Mouse (Mus musculus) E14TG2a.4 (cell line): ENCODE results near the gene Ntrk3.

Source experiments
- H3K27me3 ChIP-seq: 2 replicates; pipeline ENCODE4 v1.6.1; 2014; ENCODE audit warnings: low read length, control low read depth; ENCODE audit not compliant: insufficient read depth
- H3K36me3 ChIP-seq: 2 replicates; pipeline ENCODE4 v1.6.1; 2014; ENCODE audit warnings: low read length, control low read depth; ENCODE audit not compliant: insufficient read depth
- H3K4me1 ChIP-seq: replicated peaks from 2 replicates; pipeline ENCODE4 v1.6.1; 2014; ENCODE audit warnings: low read depth, low read length, control low read depth
- H3K4me3 ChIP-seq: replicated peaks from 2 replicates; pipeline ENCODE4 v1.5.1; 2014; ENCODE audit warnings: mild to moderate bottlenecking, low read length
- H3K9me3 ChIP-seq: 2 replicates; pipeline ENCODE4 v1.6.1; 2014; ENCODE audit warnings: low read length, control low read depth
- CTCF ChIP-seq: conservative IDR thresholded peaks from 2 replicates; pipeline ENCODE4 v1.5.1; 2014; ENCODE audit warnings: low read length
- NANOG ChIP-seq: IDR thresholded peaks from 2 replicates; pipeline ENCODE4 v1.6.1; 2014; ENCODE audit warnings: borderline replicate concordance, low read length, mixed read lengths
- POU5F1 ChIP-seq: IDR thresholded peaks from 2 replicates; pipeline ENCODE4 v1.6.1; 2014; ENCODE audit warnings: low read length, borderline replicate concordance

The Ntrk3 gene

GRCm38 (mm10) chr7:78264432-78265002 is 473.3 kb downstream of the Ntrk3 start:
- H3K27me3 ChIP-seq: no peaks in the 10 kb centered on the region
- no peaks in the 10 kb centered on the region for H3K4me1 ChIP-seq
- TF ChIP-seq NANOG (no peak), POU5F1 (no peak), CTCF (no peak)
- no peak overlapping the region for H3K4me3 ChIP-seq
- H3K9me3 ChIP-seq: no peaks in the 10 kb centered on the region
- no peaks in the 10 kb centered on the region for H3K36me3 ChIP-seq

GRCm38 (mm10) chr7:78261420-78262125 is 476.2 kb downstream of the Ntrk3 start:
- no peak overlapping the region for H3K4me3 ChIP-seq
- H3K4me1 ChIP-seq: no peaks in the 10 kb centered on the region
- H3K36me3 ChIP-seq: no peaks in the 10 kb centered on the region
- TF ChIP-seq CTCF: no peak
- TF ChIP-seq POU5F1: no peak
- no peak for TF ChIP-seq NANOG
- H3K27me3 ChIP-seq: no peaks in the 10 kb centered on the region
- no peaks in the 10 kb centered on the region for H3K9me3 ChIP-seq

GRCm38 (mm10) chr7:78258151-78258550 is 479.7 kb downstream of the Ntrk3 start:
- Histone ChIP-seq H3K27me3 (no peaks in the 10 kb centered on the region), H3K36me3 (no peaks in the 10 kb centered on the region), H3K4me1 (no peaks in the 10 kb centered on the region), H3K4me3 (no peak overlapping the region), H3K9me3 (no peaks in the 10 kb centered on the region)
- no peak for TF ChIP-seq NANOG
- TF ChIP-seq CTCF: no peak
- no peak for TF ChIP-seq POU5F1

GRCm38 (mm10) chr7:78253777-78254385 is 483.9 kb downstream of the Ntrk3 start:
- TF ChIP-seq CTCF: no peak
- no peak for TF ChIP-seq POU5F1
- TF ChIP-seq NANOG: no peak
- H3K4me1 ChIP-seq: no peaks in the 10 kb centered on the region
- H3K27me3 ChIP-seq: no peaks in the 10 kb centered on the region
- no peak overlapping the region for H3K4me3 ChIP-seq
- H3K9me3 ChIP-seq: no peaks in the 10 kb centered on the region
- no peaks in the 10 kb centered on the region for H3K36me3 ChIP-seq

GRCm38 (mm10) chr7:78248119-78248642 is 489.6 kb downstream of the Ntrk3 start:
- TF ChIP-seq POU5F1: no peak
- no peak for TF ChIP-seq NANOG
- no peak for TF ChIP-seq CTCF
- Histone ChIP-seq H3K9me3 (no peaks in the 10 kb centered on the region), H3K4me3 (no peak overlapping the region), H3K36me3 (no peaks in the 10 kb centered on the region), H3K4me1 (no peaks in the 10 kb centered on the region), H3K27me3 (no peaks in the 10 kb centered on the region)

- no peak for TF ChIP-seq POU5F1
- no peak for TF ChIP-seq NANOG
- no peak for TF ChIP-seq CTCF
These were observed 498.8 kb downstream of the Ntrk3 start for GRCm38 (mm10) chr7:78239012-78239411.

GRCm38 (mm10) chr7:78221668-78222067 is 516.1 kb downstream of the Ntrk3 start:
- Histone ChIP-seq H3K9me3 (no peaks in the 10 kb centered on the region), H3K4me1 (no peaks in the 10 kb centered on the region), H3K27me3 (no peaks in the 10 kb centered on the region), H3K36me3 (no peaks in the 10 kb centered on the region), H3K4me3 (no peak overlapping the region)
- TF ChIP-seq CTCF: no peak
- no peak for TF ChIP-seq POU5F1
- TF ChIP-seq NANOG: no peak

More at GRCm38 (mm10) chr7:78239012-78239411, 498.8 kb downstream of the Ntrk3 start:
- Histone ChIP-seq H3K9me3 (no peaks in the 10 kb centered on the region), H3K4me3 (no peak overlapping the region), H3K36me3 (no peaks in the 10 kb centered on the region), H3K4me1 (no peaks in the 10 kb centered on the region), H3K27me3 (no peaks in the 10 kb centered on the region)

GRCm38 (mm10) chr7:78220949-78221348 is 516.9 kb downstream of the Ntrk3 start:
- no peak overlapping the region for H3K4me3 ChIP-seq
- no peaks in the 10 kb centered on the region for H3K27me3 ChIP-seq
- H3K4me1 ChIP-seq: no peaks in the 10 kb centered on the region
- H3K9me3 ChIP-seq: no peaks in the 10 kb centered on the region
- no peaks in the 10 kb centered on the region for H3K36me3 ChIP-seq
- no peak for TF ChIP-seq POU5F1
- TF ChIP-seq CTCF: no peak
- no peak for TF ChIP-seq NANOG
